Mouse (Mus musculus): ENCODE data around the gene Invs. TPM values are rescaled to one million over a fixed set of nuclear protein-coding genes. Genes with fewer than 3 reads are reported as not detected.

The Invs gene
- polyA plus RNA-seq (2014; fragmentation: Illumina TruSeq; extraction: RNeasy Lipid Tissue Mini Kit (QIAGEN cat#74804); ENCODE audit: low read depth, low replicate concordance), result 4.1 TPM

DNA sequence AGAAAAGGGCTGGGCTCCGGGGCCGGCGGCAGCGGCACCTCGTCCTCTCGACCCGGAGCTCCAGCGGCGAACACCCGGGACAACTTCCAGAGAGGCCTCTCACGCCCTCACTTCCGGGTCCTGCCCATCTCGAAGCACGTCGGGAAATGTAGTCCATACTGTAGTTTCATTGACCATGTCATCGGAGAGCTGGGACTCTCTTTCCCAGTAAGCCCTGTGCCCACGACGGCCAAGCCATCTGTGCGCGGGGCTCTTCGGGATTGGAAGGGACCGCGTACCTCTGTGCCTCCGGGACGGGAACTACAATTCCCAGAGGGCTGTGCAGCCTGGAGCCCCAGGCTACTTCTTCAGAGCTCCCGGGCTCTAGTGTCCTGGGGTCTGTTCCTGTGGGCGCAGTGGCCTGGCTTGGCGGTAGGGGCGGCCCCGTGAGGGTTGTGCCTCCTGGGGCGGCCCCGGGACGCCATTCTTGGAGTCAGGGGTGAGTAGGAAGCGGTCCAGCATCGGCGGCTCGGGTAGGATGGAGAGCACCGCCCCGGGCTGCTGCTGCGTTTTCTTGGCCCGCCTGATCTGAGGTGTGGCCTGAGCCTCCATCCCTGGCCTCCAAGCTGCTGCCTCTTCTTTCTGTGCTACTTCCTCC lies at the start of gene Invs, which contains the start of gene Erp44:
Invs (plus strand) TSS at position 263 of the 637 bp plus-strand sequence.
Erp44 (minus strand) TSS at position 61 of the 637 bp plus-strand sequence.

GRCm38 (mm10) chr4:48472792-48473650 lies 193.5 kb downstream of the Invs start, which contains the start of gene Tex10:
Gene Tex10, minus strand, starts transcription at chr4:48473459.

Other genes starting within 250 kb of the Invs start
- 4.7 TPM for gene Nr4a3, start 234.6 kb upstream of the Invs start, polyA plus RNA-seq (2014; fragmentation: Illumina TruSeq; extraction: RNeasy Lipid Tissue Mini Kit (QIAGEN cat#74804); ENCODE audit: low read depth, low replicate concordance)
- gene Stx17, start 154.8 kb upstream of the Invs start, polyA plus RNA-seq (2014; fragmentation: Illumina TruSeq; extraction: RNeasy Lipid Tissue Mini Kit (QIAGEN cat#74804); ENCODE audit: low read depth, low replicate concordance), result 17.4 TPM
- 27.8 TPM for gene Erp44, start 202 bp upstream of the Invs start, polyA plus RNA-seq (2014; fragmentation: Illumina TruSeq; extraction: RNeasy Lipid Tissue Mini Kit (QIAGEN cat#74804); ENCODE audit: low read depth, low replicate concordance)
- gene Tex10, start 193.7 kb downstream of the Invs start, polyA plus RNA-seq (2014; fragmentation: Illumina TruSeq; extraction: RNeasy Lipid Tissue Mini Kit (QIAGEN cat#74804); ENCODE audit: low read depth, low replicate concordance), result 11.5 TPM